Mouse (Mus musculus) liver, embryonic 11.5 days (tissue): ENCODE results near the gene Abca14. TPM values are rescaled to one million over a fixed set of nuclear protein-coding genes. Genes with fewer than 3 reads are reported as not detected.

ENCODE experiments used
- ATAC-seq: fragments of 200-750 bp; cut with Nextera tagmentation; replicated peaks from 2 replicates; pipeline ENCODE4 v1.8.0; 2017; ENCODE audit warnings: moderate number of reproducible peaks, mild to moderate bottlenecking, moderate TSS enrichment, moderate library complexity; ENCODE audit not compliant: low FRiP score
- DNase-seq: peaks from one replicate; pipeline ENCODE4 v3.0.0-alpha.2; 2017; ENCODE audit warnings: low spot score
- H3K27ac ChIP-seq: fragments of 300-500 bp; sonication (generic); 2 replicates; pipeline ENCODE4 v1.5.1; 2014; ENCODE audit warnings: mild to moderate bottlenecking, low read depth, low read length, control low read depth
- H3K27me3 ChIP-seq: fragments of 300-500 bp; sonication (generic); replicated peaks from 2 replicates; pipeline ENCODE4 v1.6.1; 2014; ENCODE audit warnings: low read length, mixed read lengths; ENCODE audit not compliant: control insufficient read depth, insufficient read depth
- H3K36me3 ChIP-seq: fragments of 300-500 bp; sonication (generic); 2 replicates; pipeline ENCODE4 v1.6.1; 2014; ENCODE audit warnings: mild to moderate bottlenecking, low read length, moderate library complexity, mixed read lengths; ENCODE audit not compliant: control insufficient read depth, insufficient read depth
- H3K4me1 ChIP-seq: fragments of 300-500 bp; sonication (generic); replicated peaks from 2 replicates; pipeline ENCODE4 v1.6.1; 2014; ENCODE audit warnings: low read length, mixed read lengths; ENCODE audit not compliant: control insufficient read depth, insufficient read depth
- H3K4me2 ChIP-seq: fragments of 300-500 bp; sonication (generic); 2 replicates; pipeline ENCODE4 v1.6.1; 2014; ENCODE audit warnings: mild to moderate bottlenecking, control low read depth, moderate library complexity
- H3K4me3 ChIP-seq: fragments of 300-500 bp; sonication (generic); 2 replicates; pipeline ENCODE4 v1.5.1; 2014; ENCODE audit warnings: low read depth, low read length, control low read depth
- H3K9ac ChIP-seq: fragments of 300-500 bp; sonication (generic); 2 replicates; pipeline ENCODE4 v1.6.1; 2014; ENCODE audit warnings: low read depth, low read length, control low read depth
- H3K9me3 ChIP-seq: fragments of 300-500 bp; sonication (generic); 2 replicates; pipeline ENCODE4 v1.6.1; 2016; ENCODE audit warnings: low read length, inconsistent platforms, mixed read lengths; ENCODE audit not compliant: control insufficient read depth
- WGBS: fragments of 180-500 bp; shearing (Covaris S2); extraction: QIAGEN DNeasy Blood & Tissue Kit; methylation state at CpG from one replicate; pipeline ENCODE4 v1.1.7; 2014; 5-methylcytosine and 5-hydroxymethylcytosine counted together
- polyA plus RNA-seq: library from polyadenylated mRNA; unstranded; fragments of >200 nt; fragmentation: Nextera tagmentation; extraction: Ambion mirVana; gene quantifications from 2 replicates; pipeline ENCODE4 v1.2.1, GENCODE M21; 2014

Abca14 gene
- 0.03 TPM in 1 of 2 replicates, not detected in the other for polyA plus RNA-seq

GRCm38 (mm10) chr7:120203789-120204188 lies at the start of gene Abca14:
Abca14 (plus strand) TSS chr7:120203961.
- Histone ChIP-seq H3K4me3 (no peak within 1 kb of the TSS), H3K4me2 (no peak within 1 kb of the TSS), H3K27ac (no peak within 1 kb of the TSS), H3K9ac (no peak within 1 kb of the TSS), H3K9me3 (no peaks in the 10 kb centered on the region), H3K36me3 (no peaks in the 10 kb centered on the region), H3K4me1 (no peaks in the 10 kb centered on the region), H3K27me3 (peaks cover 19% of the 10 kb centered on the region)
- WGBS, result 6% methylated on average over 26 of the region's 26 CpGs
- DNase-seq, result peak; percentile 70
- ATAC-seq, result peak; percentile 70

- ATAC-seq (no peak), DNase-seq (no peak)
- Histone ChIP-seq H3K27me3 (no peaks in the 10 kb centered on the region), H3K4me2 (no peak overlapping the region), H3K4me3 (no peak overlapping the region), H3K36me3 (no peaks in the 10 kb centered on the region), H3K9me3 (no peaks in the 10 kb centered on the region), H3K4me1 (no peaks in the 10 kb centered on the region), H3K9ac (no peak overlapping the region), H3K27ac (no peak overlapping the region)
- WGBS, result 62% methylated on average over 2 of the region's 2 CpGs
Observed at GRCm38 (mm10) chr7:120156841-120157409, 46.8 kb upstream of the Abca14 start.

GRCm38 (mm10) chr7:120157575-120158061 lies 46.1 kb upstream of the Abca14 start:
- H3K4me3 ChIP-seq, result no peak overlapping the region
- H3K36me3 ChIP-seq, result no peaks in the 10 kb centered on the region
- H3K9me3 ChIP-seq, result no peaks in the 10 kb centered on the region
- 61% methylated on average over 5 of the region's 5 CpGs for WGBS
- no peak for DNase-seq
- H3K4me1 ChIP-seq, result no peaks in the 10 kb centered on the region
- H3K27ac ChIP-seq, result no peak overlapping the region
- no peak overlapping the region for H3K4me2 ChIP-seq
- no peak overlapping the region for H3K9ac ChIP-seq
- no peaks in the 10 kb centered on the region for H3K27me3 ChIP-seq
- ATAC-seq, result no peak

GRCm38 (mm10) chr7:120158121-120158613 lies 45.6 kb upstream of the Abca14 start:
- no peak overlapping the region for H3K4me3 ChIP-seq
- H3K9me3 ChIP-seq, result no peaks in the 10 kb centered on the region
- ATAC-seq (no peak), DNase-seq (no peak)
- no peak overlapping the region for H3K9ac ChIP-seq
- no peaks in the 10 kb centered on the region for H3K4me1 ChIP-seq
- H3K27ac ChIP-seq, result no peak overlapping the region
- 52% methylated on average over 4 of the region's 4 CpGs for WGBS
- H3K36me3 ChIP-seq, result no peaks in the 10 kb centered on the region
- no peak overlapping the region for H3K4me2 ChIP-seq
- no peaks in the 10 kb centered on the region for H3K27me3 ChIP-seq

GRCm38 (mm10) chr7:120163581-120164251 lies 40.0 kb upstream of the Abca14 start:
- no peaks in the 10 kb centered on the region for H3K27me3 ChIP-seq
- H3K4me3 ChIP-seq, result no peak overlapping the region
- no peak overlapping the region for H3K9ac ChIP-seq
- H3K4me1 ChIP-seq, result no peaks in the 10 kb centered on the region
- no peak overlapping the region for H3K27ac ChIP-seq
- no peaks in the 10 kb centered on the region for H3K36me3 ChIP-seq
- no peaks in the 10 kb centered on the region for H3K9me3 ChIP-seq
- no peak overlapping the region for H3K4me2 ChIP-seq
- ATAC-seq (no peak), DNase-seq (no peak)
- 86% methylated on average over 11 of the region's 11 CpGs for WGBS

GRCm38 (mm10) chr7:120172188-120172700 lies 31.5 kb upstream of the Abca14 start:
- WGBS, result 79% methylated on average over 1 of the region's 1 CpGs
- Histone ChIP-seq H3K27me3 (no peaks in the 10 kb centered on the region), H3K9ac (no peak overlapping the region), H3K4me3 (no peak overlapping the region), H3K27ac (no peak overlapping the region), H3K9me3 (no peaks in the 10 kb centered on the region), H3K4me1 (no peaks in the 10 kb centered on the region), H3K36me3 (no peaks in the 10 kb centered on the region), H3K4me2 (no peak overlapping the region)
- ATAC-seq (no peak), DNase-seq (no peak)

GRCm38 (mm10) chr7:120173603-120174244 lies 30.0 kb upstream of the Abca14 start, which contains the start of gene Anks4b:
Anks4b (plus strand) TSS chr7:120173858.
- H3K27me3 ChIP-seq, result no peaks in the 10 kb centered on the region
- no peak for DNase-seq
- H3K4me3 ChIP-seq, result peak within 1 kb of the TSS; percentile 31
- 0 out of 2 replicates have a peak within 1 kb of the TSS, but pooled peaks have one; percentile 38 for H3K27ac ChIP-seq
- 72% methylated on average over 10 of the region's 10 CpGs for WGBS
- H3K36me3 ChIP-seq, result no peaks in the 10 kb centered on the region
- H3K4me1 ChIP-seq, result no peaks in the 10 kb centered on the region
- peak within 1 kb of the TSS; percentile 49 for H3K4me2 ChIP-seq
- H3K9me3 ChIP-seq, result no peaks in the 10 kb centered on the region
- H3K9ac ChIP-seq, result peak within 1 kb of the TSS; percentile 20; the same call in 1 of the 2 replicates
- peak; percentile 60 for ATAC-seq

GRCm38 (mm10) chr7:120174723-120175504 lies 28.8 kb upstream of the Abca14 start:
- no peaks in the 10 kb centered on the region for H3K27me3 ChIP-seq
- no peak for DNase-seq
- no peaks in the 10 kb centered on the region for H3K9me3 ChIP-seq
- no peaks in the 10 kb centered on the region for H3K36me3 ChIP-seq
- peak overlapping the region; percentile 49 for H3K4me2 ChIP-seq
- no peak overlapping the region for H3K9ac ChIP-seq
- ATAC-seq, result no peak
- WGBS, result 73% methylated on average over 11 of the region's 11 CpGs
- H3K4me1 ChIP-seq, result no peaks in the 10 kb centered on the region
- H3K4me3 ChIP-seq, result peak overlapping the region; percentile 31; the same call in 1 of the 2 replicates
- H3K27ac ChIP-seq, result no peak overlapping the region
